In genomic region chr8:128356170-128356569, GRCm38 (mm10) we compare ENCODE assay signal across 9 mouse cellular contexts. TPM values are rescaled to one million over a fixed set of nuclear protein-coding genes. Genes with fewer than 3 reads are reported as not detected.
A peak's percentile ranks its signal among the peaks of the same experiment; 100 is the strongest.
DNase-seq lines count a peak whose midpoint lies in the region; ATAC-seq and TF ChIP-seq lines count a peak whose summit lies in the region.
"Had no signal": no experiment of that assay in that cellular context is flagged by ENCODE, and none has a peak within 500 bp of the region (broad histone marks: within the 10 kb centered on the region; RNA-seq: fewer than 3 reads in every experiment).

No protein-coding gene starts in this region.

- peak overlapping the region; percentile 91 for H3K4me3 ChIP-seq in heart, embryonic 10.5 days
- H3K4me3 ChIP-seq in liver, embryonic 11.5 days (ENCODE audit: low read depth, low read length): no peak overlapping the region; the same call in 1 of the 2 replicates
- no peak overlapping the region for H3K4me3 ChIP-seq in liver, postnatal 0 days (ENCODE audit: low read depth, low read length)
- no peak overlapping the region for H3K4me3 ChIP-seq in intestine, embryonic 15.5 days (replicated peaks)
- H3K4me3 ChIP-seq in stomach, embryonic 14.5 days (ENCODE audit: low read depth, low read length): peak overlapping the region; percentile 66; the same call in 1 of the 2 replicates

- H3K36me3 ChIP-seq in heart, embryonic 10.5 days: no peaks in the 10 kb centered on the region
- no peaks in the 10 kb centered on the region for H3K36me3 ChIP-seq in liver, embryonic 11.5 days (ENCODE audit: control insufficient read depth, insufficient read depth, low read length)
- H3K36me3 ChIP-seq in liver, postnatal 0 days (replicated peaks; ENCODE audit: insufficient read depth, low read length): no peaks in the 10 kb centered on the region
- no peaks in the 10 kb centered on the region for H3K36me3 ChIP-seq in intestine, embryonic 15.5 days
- H3K36me3 ChIP-seq in stomach, embryonic 14.5 days (ENCODE audit: control insufficient read depth, insufficient read depth, low read length): no peaks in the 10 kb centered on the region

- TF ChIP-seq CTCF in liver, postnatal 0 days (IDR thresholded peaks at IDR 0.05; ENCODE audit: low read depth): no peak

- peak overlapping the region; percentile 96 for H3K27ac ChIP-seq in heart, embryonic 10.5 days
- H3K27ac ChIP-seq in liver, embryonic 11.5 days (ENCODE audit: low read depth, low read length): no peak overlapping the region
- no peak overlapping the region for H3K27ac ChIP-seq in liver, postnatal 0 days (ENCODE audit: low read depth)
- no peak overlapping the region for H3K27ac ChIP-seq in intestine, embryonic 15.5 days
- H3K27ac ChIP-seq in stomach, embryonic 14.5 days (ENCODE audit: low read length): no peak overlapping the region; the same call in 1 of the 2 replicates

- ATAC-seq in liver, embryonic 11.5 days (replicated peaks; ENCODE audit: low FRiP score): no peak
- ATAC-seq in liver, postnatal 0 days: no peak
- ATAC-seq in intestine, embryonic 15.5 days: no peak
- no peak for ATAC-seq in stomach, embryonic 14.5 days (ENCODE audit: insufficient number of reproducible peaks, insufficient read depth, low FRiP score, low read depth)
- ATAC-seq: CD4-positive, CD25-positive, alpha-beta regulatory T cell, adult 4 months had no signal

- intact Hi-C loops in heart, postnatal 14 days (cut with DNase I): loop anchor here (2.0 to 5.0 kb wide), 7 partner anchors 89 to 1024 kb away; no protein-coding TSS in a partner anchor
- intact Hi-C loops in left cerebral cortex, postnatal 25 days (cut with DNase I): loop anchor here (5.0 kb wide), 2 partner anchors 324 to 414 kb away; no protein-coding TSS in a partner anchor

- 56% methylated on average over 5 of the region's 5 CpGs for WGBS in heart, embryonic 10.5 days
- 70% methylated on average over 5 of the region's 5 CpGs for WGBS in liver, embryonic 11.5 days
- WGBS in liver, postnatal 0 days (ENCODE audit: insufficient replicate concordance): 68% methylated on average over 5 of the region's 5 CpGs
- 66% methylated on average over 5 of the region's 5 CpGs for WGBS in intestine, embryonic 15.5 days
- WGBS in stomach, embryonic 14.5 days: 70% methylated on average over 5 of the region's 5 CpGs

- H3K27me3 ChIP-seq in heart, embryonic 10.5 days (ENCODE audit: insufficient read depth, poor library complexity, severe bottlenecking): no peaks in the 10 kb centered on the region
- peaks cover 36% of the 10 kb centered on the region for H3K27me3 ChIP-seq in liver, embryonic 11.5 days (replicated peaks; ENCODE audit: control insufficient read depth, insufficient read depth, low read length)
- peaks cover 22% of the 10 kb centered on the region for H3K27me3 ChIP-seq in liver, postnatal 0 days (ENCODE audit: insufficient read depth, low read length)
- H3K27me3 ChIP-seq in intestine, embryonic 15.5 days (replicated peaks): no peaks in the 10 kb centered on the region
- no peaks in the 10 kb centered on the region for H3K27me3 ChIP-seq in stomach, embryonic 14.5 days (ENCODE audit: control insufficient read depth, insufficient read depth, low read length)

- H3K4me2 ChIP-seq in liver, embryonic 11.5 days: peak overlapping the region; percentile 73; the same call in 1 of the 2 replicates
- H3K4me2 ChIP-seq in liver, postnatal 0 days (ENCODE audit: low read depth, low read length): no peak overlapping the region
- peak overlapping the region; percentile 99 for H3K4me2 ChIP-seq in intestine, embryonic 15.5 days (replicated peaks)
- peak overlapping the region; percentile 99; the same call in 1 of the 2 replicates for H3K4me2 ChIP-seq in stomach, embryonic 14.5 days (replicated peaks; ENCODE audit: low read depth, low read length)

- no peak for DNase-seq in heart, embryonic 10.5 days (ENCODE audit: low spot score)
- no peak for DNase-seq in heart, postnatal 14 days
- no peak for DNase-seq in liver, embryonic 11.5 days (ENCODE audit: low spot score)
- no peak for DNase-seq in liver, postnatal 0 days
- DNase-seq in left cerebral cortex, postnatal 25 days (ENCODE audit: low spot score in 2 of 2): no peak
- DNase-seq in c-Kit-positive CD71-positive TER-119-positive erythroid progenitor cells, embryonic 14.5 days (ENCODE audit: low spot score): no peak

- no peak overlapping the region for H3K9ac ChIP-seq in liver, embryonic 11.5 days (ENCODE audit: low read depth, low read length)
- no peak overlapping the region for H3K9ac ChIP-seq in liver, postnatal 0 days (replicated peaks)
- no peak overlapping the region for H3K9ac ChIP-seq in intestine, embryonic 15.5 days
- H3K9ac ChIP-seq in stomach, embryonic 14.5 days (replicated peaks; ENCODE audit: low read depth, low read length): no peak overlapping the region

- no peak for TF ChIP-seq EP300 in liver, postnatal 0 days (IDR thresholded peaks at IDR 0.05; ENCODE audit: low read depth)

- H3K9me3 ChIP-seq in heart, embryonic 10.5 days: no peaks in the 10 kb centered on the region
- no peaks in the 10 kb centered on the region for H3K9me3 ChIP-seq in liver, embryonic 11.5 days (ENCODE audit: control insufficient read depth, low read length)
- no peaks in the 10 kb centered on the region for H3K9me3 ChIP-seq in liver, postnatal 0 days (ENCODE audit: low read length)
- no peaks in the 10 kb centered on the region for H3K9me3 ChIP-seq in intestine, embryonic 15.5 days
- H3K9me3 ChIP-seq in stomach, embryonic 14.5 days (ENCODE audit: control insufficient read depth, low read depth, low read length): no peaks in the 10 kb centered on the region

- peaks cover 24% of the 10 kb centered on the region for H3K4me1 ChIP-seq in heart, embryonic 10.5 days
- 0 out of 2 replicates have a peak, but pooled peaks cover 2% of the 10 kb centered on the region for H3K4me1 ChIP-seq in liver, embryonic 11.5 days (replicated peaks; ENCODE audit: control insufficient read depth, insufficient read depth, low read length)
- H3K4me1 ChIP-seq in liver, postnatal 0 days (ENCODE audit: insufficient read depth): peaks cover 6% of the 10 kb centered on the region; the same call in 1 of the 2 replicates
- peaks cover 10% of the 10 kb centered on the region for H3K4me1 ChIP-seq in intestine, embryonic 15.5 days (replicated peaks)
- H3K4me1 ChIP-seq in stomach, embryonic 14.5 days (ENCODE audit: control insufficient read depth, insufficient read depth, low read length): 0 out of 2 replicates have a peak, but pooled peaks cover 2% of the 10 kb centered on the region

RNA-seq across cellular contexts. Expression of gene Nrp1, which starts 2.2 kb away (rescaled TPM):
- 107 and 120 TPM in 2 replicates for polyA plus RNA-seq in heart, embryonic 10.5 days (2016; fragmentation: Nextera tagmentation; extraction: Ambion mirVana)
- 100 to 1,000 TPM; 128 to 131 TPM for total RNA-seq in heart, postnatal 14 days (2021)
- polyA plus RNA-seq in liver, embryonic 11.5 days (2014; fragmentation: Nextera tagmentation; extraction: Ambion mirVana): 48.5 and 55.3 TPM in 2 replicates
- polyA plus RNA-seq in liver, postnatal 0 days (2015; fragmentation: Nextera tagmentation; extraction: Ambion mirVana): 8.6 and 8.7 TPM in 2 replicates
- polyA plus RNA-seq in intestine, embryonic 15.5 days (2015; fragmentation: Nextera tagmentation; extraction: Ambion mirVana): 60.7 and 62.7 TPM in 2 replicates
- polyA plus RNA-seq in stomach, embryonic 14.5 days (2014; fragmentation: Nextera tagmentation; extraction: Ambion mirVana): 62.2 and 70.4 TPM in 2 replicates
- 10 to 100 TPM; 24.6 to 29.6 TPM for total RNA-seq in left cerebral cortex, postnatal 25 days (2021)

Comparison
In these comparisons a context has a peak if more than half of its experiments do, and no peak if none do; other contexts are left out.
1. H3K4me3 ChIP-seq: peak in heart, embryonic 10.5 days (single experiment) and stomach, embryonic 14.5 days (single experiment); none in liver, embryonic 11.5 days (single experiment), liver, postnatal 0 days (single experiment) and intestine, embryonic 15.5 days (single experiment).